Mouse (Mus musculus): ENCODE results near the gene Lipe. TPM values are rescaled to one million over a fixed set of nuclear protein-coding genes. Genes with fewer than 3 reads are reported as not detected.

Gene Lipe
- total RNA-seq, 4 experiments from 2014 or later, result 34.3 to 45.6 (median 40.1) TPM

- DNase-seq (ENCODE audit: low spot score), result no peak
Observed at GRCm38 (mm10) chr7:25365937-25366625, 32.4 kb downstream of the Lipe start.

GRCm38 (mm10) chr7:25363632-25364031 lies 34.9 kb downstream of the Lipe start:
- DNase-seq (ENCODE audit: low spot score), result no peak

GRCm38 (mm10) chr7:25363151-25363550 lies 35.4 kb downstream of the Lipe start:
- DNase-seq (ENCODE audit: low spot score), result no peak

- no peak for DNase-seq (ENCODE audit: low spot score)
Observed at GRCm38 (mm10) chr7:25358721-25359206, 39.7 kb downstream of the Lipe start.

- no peak for DNase-seq (ENCODE audit: low spot score)
Observed at GRCm38 (mm10) chr7:25348861-25349260, 49.6 kb downstream of the Lipe start.

GRCm38 (mm10) chr7:25341000-25341784 lies 57.3 kb downstream of the Lipe start:
- DNase-seq (ENCODE audit: low spot score), result no peak

- no peak for DNase-seq (ENCODE audit: low spot score)
Observed at GRCm38 (mm10) chr7:25339329-25339728, 59.2 kb downstream of the Lipe start.

GRCm38 (mm10) chr7:25334472-25334871 lies 64.0 kb downstream of the Lipe start:
- DNase-seq (ENCODE audit: low spot score), result no peak

- DNase-seq (ENCODE audit: low spot score), result peak; percentile 50
Observed at GRCm38 (mm10) chr7:25333596-25334307, 64.8 kb downstream of the Lipe start.

Other genes with a start within 250 kb of the Lipe start
- gene Pou2f2, start 219.0 kb downstream of the Lipe start, total RNA-seq (2022), result under 1 TPM; 0.49 to 0.72 (median 0.55) TPM
- 10 to 100 TPM; 14.0 to 23.0 (median 17.2) TPM for gene Dedd2, start 178.1 kb downstream of the Lipe start, total RNA-seq (2022)
- 10 to 100 TPM in 2 of 4 experiments, 1 to 10 TPM in 2; 9.0 to 12.3 (median 9.9) TPM for gene Zfp526, start 177.3 kb downstream of the Lipe start, total RNA-seq (2022)
- 10 to 100 TPM; 66.1 to 71.3 (median 68.3) TPM for gene Gsk3a, start 160.9 kb downstream of the Lipe start, total RNA-seq (2022)
- gene Erf, start 147.9 kb downstream of the Lipe start, total RNA-seq (2022), result 10 to 100 TPM; 17.2 to 22.5 (median 21.2) TPM
- 10 to 100 TPM; 52.0 to 71.5 (median 59.6) TPM for gene Cic, start 131.0 kb downstream of the Lipe start, total RNA-seq (2022)
- gene Pafah1b3, start 100.7 kb downstream of the Lipe start, total RNA-seq (2022), result 1 to 10 TPM; 3.9 to 4.6 (median 3.9) TPM
- not detected for gene Prr19, start 97.3 kb downstream of the Lipe start, total RNA-seq (2022)
- gene Tmem145, start 92.6 kb downstream of the Lipe start, total RNA-seq (2022), result under 1 TPM in 1 of 4 experiments, not detected in 3; 0.14 TPM
- 10 to 100 TPM; 33.9 to 35.8 (median 34.8) TPM for gene Megf8, start 81.5 kb downstream of the Lipe start, total RNA-seq (2022)
- gene Cnfn, start 29.0 kb downstream of the Lipe start, total RNA-seq (2022), result not detected
- gene Cxcl17, start 14.2 kb upstream of the Lipe start, total RNA-seq (2022), result not detected
- gene Ceacam1, start 78.9 kb upstream of the Lipe start, total RNA-seq (2022), result 10 to 100 TPM; 10.7 to 13.9 (median 12.5) TPM
- 1 to 10 TPM; 1.9 to 2.4 (median 2.1) TPM for gene Ceacam2, start 141.1 kb upstream of the Lipe start, total RNA-seq (2022)
- under 1 TPM in 1 of 4 experiments, not detected in 3; 0.32 TPM for gene Erich4, start 217.2 kb upstream of the Lipe start, total RNA-seq (2022)
- gene Dmac2, start 220.7 kb upstream of the Lipe start, total RNA-seq (2022), result 10 to 100 TPM; 57.8 to 63.3 (median 59.6) TPM
- 1 to 10 TPM; 1.9 to 2.5 (median 2.4) TPM for gene B3gnt8, start 227.9 kb upstream of the Lipe start, total RNA-seq (2022)